Mouse (Mus musculus): ENCODE data around the gene Cep162.

The Cep162 gene

GRCm38 (mm10) chr9:87152641-87153325 lies 102.6 kb downstream of the Cep162 start:
- DNase-seq: no peak

- no peak for DNase-seq
These were observed 107.4 kb downstream of the Cep162 start for GRCm38 (mm10) chr9:87147927-87148326.

GRCm38 (mm10) chr9:87146400-87146799 lies 108.9 kb downstream of the Cep162 start:
- no peak for DNase-seq

GRCm38 (mm10) chr9:87145671-87146070 lies 109.7 kb downstream of the Cep162 start:
- DNase-seq: no peak

GRCm38 (mm10) chr9:87145180-87145579 lies 110.2 kb downstream of the Cep162 start:
- DNase-seq: no peak

GRCm38 (mm10) chr9:87144532-87144931 lies 110.8 kb downstream of the Cep162 start:
- DNase-seq: peak; percentile 27

GRCm38 (mm10) chr9:87144106-87144505 lies 111.2 kb downstream of the Cep162 start, which contains the start of gene Mrap2:
TSS of gene Mrap2 (plus strand) at chr9:87144306.
- peak; percentile 58 for DNase-seq

- DNase-seq: no peak
These were observed 112.3 kb downstream of the Cep162 start for GRCm38 (mm10) chr9:87143076-87143475.
